8 mouse cellular contexts compared by ENCODE assay signal in genomic region chr4:46038892-46039751, GRCm38 (mm10). TPM values are rescaled to one million over a fixed set of nuclear protein-coding genes. Genes with fewer than 3 reads are reported as not detected.
DNase-seq lines count a peak whose midpoint lies in the region; ATAC-seq and TF ChIP-seq lines count a peak whose summit lies in the region.

Gene Tmod1, plus strand, starts transcription at chr4:46038935.

- intact Hi-C loops in heart, postnatal 10 days (cut with DNase I) = no loop called here

- peak within 1 kb of the TSS; percentile 92 for H3K4me2 ChIP-seq in forebrain, embryonic 13.5 days
- peak within 1 kb of the TSS; percentile 80 for H3K4me2 ChIP-seq in liver, embryonic 16.5 days (ENCODE audit: low read depth, low read length)
- peak within 1 kb of the TSS; percentile 98 for H3K4me2 ChIP-seq in neural tube, embryonic 12.5 days (replicated peaks)

- peak within 1 kb of the TSS; percentile 44 for H3K4me3 ChIP-seq in ES-Bruce4 (ENCODE audit: low read depth, low read length)
- peak within 1 kb of the TSS; percentile 56 for H3K4me3 ChIP-seq in forebrain, embryonic 13.5 days
- peak within 1 kb of the TSS; percentile 93 for H3K4me3 ChIP-seq in liver, embryonic 16.5 days (ENCODE audit: low read depth, low read length)
- peak within 1 kb of the TSS; percentile 47 for H3K4me3 ChIP-seq in neural tube, embryonic 12.5 days
- H3K4me3 ChIP-seq in thymus, adult 2 months (ENCODE audit: control insufficient read depth, insufficient read depth, low read length) = peak within 1 kb of the TSS; percentile 36

- DNase-seq in c-Kit-positive CD71-positive TER-119-negative erythroid progenitor cells, embryonic 14.5 days (ENCODE audit: low read depth) = peak; percentile 52
- DNase-seq in heart, postnatal 10 days = peak; percentile 80 to 81
- DNase-seq in kidney, postnatal 36 days = peak; percentile 38 to 80
- peak; percentile 58 for DNase-seq in thymus, adult 2 months

- no peak within 1 kb of the TSS for H3K27ac ChIP-seq in ES-Bruce4 (ENCODE audit: insufficient read depth, low read length)
- H3K27ac ChIP-seq in forebrain, embryonic 13.5 days = no peak within 1 kb of the TSS
- peak within 1 kb of the TSS; percentile 98 for H3K27ac ChIP-seq in liver, embryonic 16.5 days (ENCODE audit: low read length)
- H3K27ac ChIP-seq in neural tube, embryonic 12.5 days = no peak within 1 kb of the TSS
- no peak within 1 kb of the TSS for H3K27ac ChIP-seq in thymus, adult 2 months (ENCODE audit: control insufficient read depth, insufficient read depth, low read length)

- under 1% methylated on average over 63 of the region's 72 CpGs for WGBS in forebrain, embryonic 13.5 days
- WGBS in liver, embryonic 16.5 days (ENCODE audit: insufficient replicate concordance) = under 1% methylated on average over 59 of the region's 72 CpGs
- under 1% methylated on average over 70 of the region's 72 CpGs for WGBS in neural tube, embryonic 12.5 days
- under 1% methylated on average over 69 of the region's 72 CpGs for WGBS in thymus, adult 2 months

- no peaks in the 10 kb centered on the region for H3K36me3 ChIP-seq in ES-Bruce4 (ENCODE audit: control insufficient read depth, insufficient read depth, low read length, poor library complexity, severe bottlenecking)
- no peaks in the 10 kb centered on the region for H3K36me3 ChIP-seq in forebrain, embryonic 13.5 days (ENCODE audit: poor library complexity, severe bottlenecking)
- peaks cover 8% of the 10 kb centered on the region for H3K36me3 ChIP-seq in liver, embryonic 16.5 days (ENCODE audit: control insufficient read depth, insufficient read depth)
- no peaks in the 10 kb centered on the region for H3K36me3 ChIP-seq in neural tube, embryonic 12.5 days
- no peaks in the 10 kb centered on the region for H3K36me3 ChIP-seq in thymus, adult 2 months (ENCODE audit: control insufficient read depth, insufficient read depth, low read length)

- no peak for TF ChIP-seq EP300 in ES-Bruce4 (IDR thresholded peaks at IDR 0.05; ENCODE audit: insufficient read depth, low read depth, low read length)

- no peaks in the 10 kb centered on the region for H3K4me1 ChIP-seq in ES-Bruce4 (ENCODE audit: control insufficient read depth, insufficient read depth, low read length)
- peaks cover 12% of the 10 kb centered on the region for H3K4me1 ChIP-seq in forebrain, embryonic 13.5 days
- H3K4me1 ChIP-seq in liver, embryonic 16.5 days (ENCODE audit: control insufficient read depth, low read depth, low read length) = peaks cover 27% of the 10 kb centered on the region
- peaks cover 15% of the 10 kb centered on the region for H3K4me1 ChIP-seq in neural tube, embryonic 12.5 days
- peaks cover 11% of the 10 kb centered on the region for H3K4me1 ChIP-seq in thymus, adult 2 months (replicated peaks; ENCODE audit: control insufficient read depth, insufficient read depth, low read length)

- TF ChIP-seq POLR2A in ES-Bruce4 (IDR thresholded peaks at IDR 0.05; ENCODE audit: insufficient read depth, low read length) = no peak
- no peak for TF ChIP-seq POLR2A in thymus, adult 2 months (IDR thresholded peaks at IDR 0.05; ENCODE audit: control insufficient read depth, extremely low read depth, insufficient read depth, low read length, poor library complexity)

- peaks cover 5% of the 10 kb centered on the region; the same call in 1 of the 2 replicates for H3K27me3 ChIP-seq in ES-Bruce4 (ENCODE audit: control insufficient read depth, insufficient read depth, low read length, poor library complexity, severe bottlenecking)
- peaks cover 54% of the 10 kb centered on the region for H3K27me3 ChIP-seq in forebrain, embryonic 13.5 days
- H3K27me3 ChIP-seq in liver, embryonic 16.5 days (ENCODE audit: control insufficient read depth, insufficient read depth, low read depth, low read length) = peaks cover 14% of the 10 kb centered on the region; the same call in 1 of the 2 replicates
- peaks cover 45% of the 10 kb centered on the region for H3K27me3 ChIP-seq in neural tube, embryonic 12.5 days (replicated peaks)
- H3K27me3 ChIP-seq in thymus, adult 2 months (ENCODE audit: control insufficient read depth, insufficient read depth, low read length) = peaks cover 13% of the 10 kb centered on the region

- TF ChIP-seq CTCF in ES-Bruce4 (IDR thresholded peaks at IDR 0.05; ENCODE audit: low read depth, low read length) = no peak
- TF ChIP-seq CTCF in thymus, adult 2 months (IDR thresholded peaks at IDR 0.05; ENCODE audit: borderline replicate concordance, control insufficient read depth, extremely low read depth, insufficient read depth, low read length, poor library complexity) = no peak

- no peaks in the 10 kb centered on the region for H3K9me3 ChIP-seq in ES-Bruce4 (replicated peaks; ENCODE audit: control insufficient read depth, insufficient read depth, low read length, poor library complexity, severe bottlenecking)
- no peaks in the 10 kb centered on the region for H3K9me3 ChIP-seq in forebrain, embryonic 13.5 days (replicated peaks)
- H3K9me3 ChIP-seq in liver, embryonic 16.5 days (replicated peaks; ENCODE audit: control insufficient read depth, low read length) = no peaks in the 10 kb centered on the region
- H3K9me3 ChIP-seq in neural tube, embryonic 12.5 days = no peaks in the 10 kb centered on the region

- ATAC-seq in forebrain, embryonic 13.5 days = peak; percentile 76
- peak; percentile 65 for ATAC-seq in liver, embryonic 16.5 days (ENCODE audit: low read depth)
- peak; percentile 68; the same call in 1 of the 2 replicates for ATAC-seq in neural tube, embryonic 12.5 days (ENCODE audit: low FRiP score, low read depth)

- H3K9ac ChIP-seq in ES-Bruce4 (ENCODE audit: low read depth, poor library complexity, severe bottlenecking) = peak within 1 kb of the TSS; percentile 55
- peak within 1 kb of the TSS; percentile 64 for H3K9ac ChIP-seq in forebrain, embryonic 13.5 days
- peak within 1 kb of the TSS; percentile 98 for H3K9ac ChIP-seq in liver, embryonic 16.5 days (ENCODE audit: low read depth, low read length)
- peak within 1 kb of the TSS; percentile 55 for H3K9ac ChIP-seq in neural tube, embryonic 12.5 days

RNA-seq across cellular contexts. Expression of gene Tmod1, which starts in this region (rescaled TPM):
- polyA plus RNA-seq in ES-Bruce4 (2011; ENCODE audit: insufficient read depth, insufficient read length, low read depth, missing spikeins) = 0.72 TPM in 1 of 2 replicates, not detected in the other
- 0.32 and 0.50 TPM in 2 replicates for polyA plus RNA-seq in forebrain, embryonic 13.5 days (2015; fragmentation: Nextera tagmentation; extraction: Ambion mirVana)
- total RNA-seq in heart, postnatal 10 days (2021) = 100 to 1,000 TPM; 263 to 279 TPM
- 50.0 and 52.5 TPM in 2 replicates for polyA plus RNA-seq in liver, embryonic 16.5 days (2015; fragmentation: Nextera tagmentation; extraction: Ambion mirVana)
- polyA plus RNA-seq in neural tube, embryonic 12.5 days (2016; fragmentation: Nextera tagmentation; extraction: Ambion mirVana) = 4.5 and 5.3 TPM in 2 replicates
- polyA plus RNA-seq in thymus, adult 2 months (2012; rRNA removed) = 0.92 and 3.6 TPM in 2 replicates

Comparison
In these comparisons a context has a peak if more than half of its experiments do, and no peak if none do; other contexts are left out.
1. Peak in ATAC-seq, H3K4me3 ChIP-seq, H3K9ac ChIP-seq and H3K4me2 ChIP-seq in forebrain, embryonic 13.5 days; RNA of the gene not detected or under 1 TPM.
2. H3K4me3 ChIP-seq: peak in every context shown above with its lines; median percentile 93 in liver, embryonic 16.5 days; 56 in forebrain, embryonic 13.5 days; 47 in neural tube, embryonic 12.5 days; 44 in ES-Bruce4; 36 in thymus, adult 2 months.